Mouse (Mus musculus): ENCODE data around the gene Clstn3.

Clstn3 gene

DNA sequence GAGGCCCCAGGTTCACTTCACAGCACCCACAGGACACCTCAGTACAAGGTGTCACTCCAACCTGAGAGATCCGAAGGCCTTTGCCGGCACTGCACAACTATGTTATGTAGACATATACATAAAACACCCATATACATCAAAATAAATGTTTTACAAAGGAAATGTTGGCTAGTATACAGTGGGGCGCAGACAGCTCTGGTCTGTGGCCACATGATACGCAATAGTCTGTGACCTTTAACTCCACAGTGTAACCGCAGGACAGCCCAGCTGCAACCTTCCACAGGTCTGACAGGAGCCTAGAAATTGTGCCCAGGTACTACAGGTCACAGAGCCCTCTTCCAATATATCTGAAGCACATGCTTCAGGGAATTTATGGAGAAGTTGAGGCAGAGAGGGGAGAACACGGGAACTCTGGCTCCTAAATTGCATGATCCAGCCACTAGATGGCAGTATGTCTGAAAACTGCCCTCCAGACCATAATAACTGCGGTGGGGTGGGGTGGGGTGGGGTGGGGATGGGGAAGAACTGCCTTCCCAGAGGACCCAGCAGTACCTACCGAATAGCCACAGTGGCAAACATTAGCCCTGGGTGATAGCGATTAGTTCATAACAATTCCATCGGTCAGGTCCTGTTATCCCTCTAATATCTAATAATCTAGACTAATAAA is 16.3 kb downstream of the Clstn3 start:
- DNase-seq = peak in 1 of 2 experiments; percentile 7

- no peak for DNase-seq
Observed at GRCm38 (mm10) chr6:124447356-124447755, 17.2 kb downstream of the Clstn3 start.

GRCm38 (mm10) chr6:124446459-124446858 is 18.1 kb downstream of the Clstn3 start:
- no peak for DNase-seq

DNA sequence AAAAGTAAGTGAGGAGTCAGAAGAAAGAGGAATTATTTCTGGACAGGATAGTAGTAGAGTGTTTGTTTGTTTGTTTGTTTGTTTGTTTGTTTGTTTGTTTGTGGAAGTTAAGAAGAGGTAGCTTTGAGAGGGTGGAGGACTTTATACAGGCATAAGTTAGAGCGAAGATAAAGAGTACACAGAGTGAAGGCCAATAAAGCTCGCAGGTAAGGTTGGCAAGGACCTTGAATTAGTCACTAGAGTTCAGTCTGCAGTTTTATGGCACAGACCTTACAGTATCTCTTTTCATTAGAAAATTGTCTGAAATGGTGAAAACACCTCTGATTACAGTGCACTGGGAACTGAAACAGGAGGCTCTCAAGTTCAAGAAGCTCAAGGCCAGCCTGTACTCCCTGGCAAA is 18.6 kb downstream of the Clstn3 start:
- DNase-seq = no peak

- no peak for DNase-seq
Observed at GRCm38 (mm10) chr6:124443338-124443737, 21.3 kb downstream of the Clstn3 start.

DNA sequence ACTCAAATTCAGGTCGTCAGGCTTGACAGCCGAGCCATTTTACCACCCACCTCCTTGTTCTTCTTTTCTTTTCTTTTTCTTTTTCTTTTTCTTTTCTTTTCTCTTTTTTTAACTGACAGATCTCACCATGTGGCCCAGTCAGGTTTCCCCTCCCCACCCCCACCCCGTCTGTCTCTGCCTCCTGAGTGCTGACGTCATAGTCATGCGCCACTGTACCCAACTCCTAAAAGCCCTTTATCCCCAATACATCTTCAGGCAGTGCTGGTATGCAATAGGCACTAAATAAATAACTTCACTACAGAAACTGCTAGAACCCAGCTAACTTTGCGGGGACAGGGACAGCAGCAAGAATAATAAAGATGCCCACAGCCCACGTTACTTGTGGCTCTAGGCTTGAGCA is 28.3 kb downstream of the Clstn3 start:
- no peak for DNase-seq

- DNase-seq = no peak
Observed at GRCm38 (mm10) chr6:124435173-124435572, 29.4 kb downstream of the Clstn3 start.

DNA sequence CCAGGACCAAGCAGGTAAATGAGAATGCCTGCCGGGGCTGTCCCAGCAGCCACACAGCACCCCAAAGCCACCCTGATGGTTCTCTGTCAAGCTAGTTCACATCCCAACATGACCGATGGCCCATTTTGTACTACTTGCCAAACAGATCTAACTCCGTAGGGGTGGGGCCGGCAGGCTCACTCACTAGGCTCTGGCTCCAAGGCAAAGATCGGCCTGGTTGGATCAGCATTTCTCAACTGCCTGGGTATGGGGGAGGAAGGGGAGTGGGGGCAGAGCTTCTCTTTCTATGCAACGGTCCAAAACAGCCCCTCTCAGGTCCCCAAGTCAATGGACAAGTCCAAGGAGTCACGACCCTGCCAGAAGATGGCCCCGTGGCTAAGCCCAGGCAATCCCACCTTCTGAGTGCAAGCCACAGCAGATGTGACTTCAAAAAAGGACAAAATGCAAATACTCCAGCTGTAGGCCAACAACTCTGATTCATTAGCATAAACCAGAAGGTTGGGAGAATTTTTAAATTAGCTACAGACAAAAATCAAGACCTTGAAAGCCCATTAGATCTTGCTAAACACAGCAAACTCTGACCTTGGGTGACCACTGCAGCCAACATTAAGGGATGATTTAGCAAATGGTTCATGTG is 30.8 kb downstream of the Clstn3 start:
- DNase-seq = no peak

GRCm38 (mm10) chr6:124430784-124431495 is 33.7 kb downstream of the Clstn3 start:
- no peak for DNase-seq

DNA sequence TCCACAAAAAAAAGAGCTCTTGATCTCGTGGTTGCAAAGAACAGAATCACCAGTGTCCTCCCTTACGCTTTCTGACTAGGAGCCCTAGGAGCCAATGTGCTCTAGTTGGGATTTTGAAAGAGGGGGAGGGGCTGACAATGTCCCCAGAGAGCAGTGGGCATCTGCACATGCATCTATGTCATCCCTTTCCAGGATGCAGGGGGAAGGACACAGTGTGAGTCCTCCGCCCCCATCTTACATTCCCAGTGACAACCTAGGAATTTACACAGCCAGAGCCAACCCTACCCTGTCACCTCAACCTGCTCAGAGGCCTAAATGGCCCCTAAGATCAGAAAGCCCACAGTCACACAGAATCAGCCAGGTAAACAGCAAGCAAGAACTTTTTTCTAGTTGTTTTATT is 34.2 kb downstream of the Clstn3 start:
- DNase-seq = no peak

- DNase-seq = no peak
Observed at GRCm38 (mm10) chr6:124427791-124428576, 36.6 kb downstream of the Clstn3 start.

DNA sequence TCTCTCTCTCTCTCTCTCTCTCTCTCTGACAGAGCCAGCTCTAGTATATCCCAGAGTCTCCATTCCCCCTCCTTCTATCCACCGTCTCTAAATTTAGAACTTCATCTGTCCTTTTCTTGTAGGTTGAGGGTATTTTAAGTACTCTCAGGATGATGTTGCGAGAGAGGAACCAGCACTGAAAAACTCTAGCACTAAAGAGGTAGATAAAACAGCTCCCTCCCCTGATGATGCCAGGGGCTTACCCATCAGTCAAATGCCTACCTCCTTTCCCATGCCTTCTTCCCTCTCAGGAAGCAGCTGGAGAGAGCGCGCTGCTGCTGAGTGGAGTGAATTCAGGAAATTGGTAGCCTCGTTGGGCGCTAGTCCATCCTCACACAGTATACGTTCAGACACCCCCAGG is 37.3 kb downstream of the Clstn3 start:
- no peak for DNase-seq

- no peak for DNase-seq
Observed at GRCm38 (mm10) chr6:124426604-124427003, 38.0 kb downstream of the Clstn3 start.

DNA sequence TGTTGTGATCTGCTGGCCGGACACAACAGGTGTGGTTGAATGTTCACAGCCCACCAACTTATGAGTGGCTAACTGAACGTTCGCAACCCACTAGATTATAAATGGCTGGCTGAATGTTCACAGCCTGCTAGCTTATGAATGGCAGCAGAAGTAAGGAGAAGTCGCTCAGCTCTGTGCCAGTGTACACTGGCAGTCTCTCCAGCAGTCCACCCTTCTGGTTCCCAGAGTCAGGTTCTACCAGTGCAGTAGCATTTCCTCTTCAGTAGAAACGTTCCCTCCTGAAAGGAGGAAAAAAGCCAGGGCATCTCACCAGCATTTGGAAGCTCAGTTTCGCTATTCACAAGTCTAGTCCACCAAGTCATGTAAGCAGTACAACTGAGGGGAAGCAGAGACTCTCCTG is 39.1 kb downstream of the Clstn3 start:
- no peak for DNase-seq

- DNase-seq = peak in 1 of 2 experiments; percentile 11
Observed at GRCm38 (mm10) chr6:124425042-124425441, 39.6 kb downstream of the Clstn3 start.

DNA sequence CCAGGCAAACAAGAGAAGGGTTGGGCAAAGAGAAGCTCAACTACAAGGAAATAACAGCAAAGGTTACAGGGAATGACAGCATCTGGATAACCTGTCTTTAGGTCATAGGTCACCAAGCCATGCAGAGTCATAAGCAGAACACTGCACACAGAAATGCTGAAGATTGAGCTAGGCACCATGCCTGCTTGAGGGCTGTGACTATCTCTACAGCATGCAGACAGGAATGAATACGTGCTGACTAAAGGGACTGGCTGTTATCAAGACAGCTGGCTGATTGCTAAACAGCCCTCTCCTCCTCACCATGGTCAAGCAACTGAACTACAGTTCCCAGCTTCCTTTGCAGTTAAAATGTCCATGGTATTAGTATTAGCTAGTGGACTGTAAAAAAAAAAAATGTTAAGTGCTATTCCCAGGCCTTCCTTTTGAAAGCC is 40.5 kb downstream of the Clstn3 start:
- DNase-seq = no peak

GRCm38 (mm10) chr6:124418686-124419085 is 45.9 kb downstream of the Clstn3 start:
- DNase-seq = no peak

GRCm38 (mm10) chr6:124415347-124416088 is 49.1 kb downstream of the Clstn3 start:
- DNase-seq = peak; percentile 64 to 87

DNA sequence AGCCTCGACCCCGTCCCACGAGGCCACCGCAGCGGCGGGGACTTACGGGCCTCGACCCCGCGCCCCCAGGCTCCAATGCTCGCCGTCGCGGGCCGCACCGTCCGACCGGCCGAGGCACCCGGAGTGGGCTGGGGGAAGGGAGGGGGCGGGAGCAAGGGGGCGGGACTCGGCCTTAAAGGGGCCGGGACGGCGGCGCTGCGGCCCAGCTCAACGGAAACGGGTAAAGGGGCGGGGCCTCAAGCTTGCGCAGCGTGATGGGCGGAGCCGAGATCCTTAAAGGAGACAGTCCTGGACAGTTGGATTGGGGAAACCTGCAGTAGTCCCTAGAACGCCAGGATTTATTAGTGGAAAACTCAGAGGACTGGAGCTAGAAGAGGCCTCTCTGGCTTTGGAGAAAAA is 49.7 kb downstream of the Clstn3 start, which contains the start of gene Pex5:
Pex5 (minus strand) TSS at position 141 of the 399 bp plus-strand sequence.
- DNase-seq = peak; percentile 87 to 93

GRCm38 (mm10) chr6:124414150-124414926 is 50.3 kb downstream of the Clstn3 start:
- peak; percentile 25 to 48 for DNase-seq

- no peak for DNase-seq
Observed at GRCm38 (mm10) chr6:124413770-124414149, 50.8 kb downstream of the Clstn3 start.

All from spleen, adult 18-20 months (tissue).